Mouse (Mus musculus) lung, postnatal 14 days (tissue): ENCODE data around the gene Pon3.

Source experiments
- DNase-seq: peaks from one replicate; pipeline ENCODE4 v3.0.0; 2021

The Pon3 gene

DNA sequence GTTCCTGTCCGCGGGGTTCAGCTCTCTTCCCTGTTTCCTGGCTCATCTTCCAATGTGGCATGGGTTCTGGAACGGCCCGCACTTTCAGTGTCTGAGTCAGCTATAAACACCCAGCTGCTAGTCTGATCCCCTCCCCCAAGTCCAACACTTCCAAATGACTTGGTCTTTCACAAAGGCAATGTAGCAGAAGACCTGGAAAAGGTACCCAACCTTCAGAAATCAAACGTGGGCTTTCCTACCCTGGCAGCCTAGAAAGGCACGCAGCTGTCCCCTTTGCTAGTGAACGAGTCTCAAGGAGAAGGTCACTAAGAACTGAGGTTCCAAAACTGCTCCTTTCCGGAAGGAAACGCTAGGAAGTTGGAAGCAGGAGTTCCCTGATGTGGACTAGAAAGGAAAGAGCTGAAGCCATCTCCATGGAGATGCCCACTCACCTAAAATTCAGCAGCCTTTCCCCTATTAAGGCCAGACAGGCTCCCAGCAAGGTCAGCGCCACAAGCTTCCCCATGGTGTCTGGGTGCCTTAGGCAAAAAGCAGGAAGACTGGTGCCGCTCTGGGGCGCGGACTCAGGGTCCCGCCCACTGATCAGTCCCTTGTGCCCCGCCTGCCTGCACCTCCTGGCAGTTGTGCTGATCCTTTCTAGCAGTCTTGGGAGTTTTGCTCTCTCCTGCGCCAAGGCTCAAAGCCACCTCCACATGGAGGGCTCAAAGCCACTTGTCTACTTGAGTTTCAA is at the start of gene Pon3:
TSS of gene Pon3 (minus strand) at position 565 of the 730 bp plus-strand sequence.
- peak; percentile 77 for DNase-seq

DNA sequence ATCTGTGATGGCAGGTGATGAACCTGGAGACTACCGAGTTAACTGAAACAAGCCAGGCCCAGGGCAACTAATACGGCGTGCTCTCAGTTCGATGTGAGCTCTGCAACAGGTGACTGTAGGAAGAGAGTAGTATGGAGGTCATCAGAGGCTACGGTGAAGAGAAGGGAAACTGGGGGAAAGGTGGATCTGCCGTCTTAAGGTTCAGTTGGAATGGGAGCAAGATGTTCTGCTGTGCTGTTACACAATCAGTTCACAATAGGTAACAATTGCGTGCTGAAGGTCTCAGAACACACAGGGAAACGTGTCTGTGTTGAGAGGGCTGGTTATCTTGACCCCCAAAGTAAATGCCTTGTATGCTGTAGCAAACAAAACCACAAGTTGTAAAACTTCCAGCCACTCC is 48.9 kb upstream of the Pon3 start:
- DNase-seq, result no peak

- no peak for DNase-seq
Measured at GRCm38 (mm10) chr6:5300629-5301028, 44.5 kb upstream of the Pon3 start.

GRCm38 (mm10) chr6:5299561-5299960 is 43.5 kb upstream of the Pon3 start:
- no peak for DNase-seq

DNA sequence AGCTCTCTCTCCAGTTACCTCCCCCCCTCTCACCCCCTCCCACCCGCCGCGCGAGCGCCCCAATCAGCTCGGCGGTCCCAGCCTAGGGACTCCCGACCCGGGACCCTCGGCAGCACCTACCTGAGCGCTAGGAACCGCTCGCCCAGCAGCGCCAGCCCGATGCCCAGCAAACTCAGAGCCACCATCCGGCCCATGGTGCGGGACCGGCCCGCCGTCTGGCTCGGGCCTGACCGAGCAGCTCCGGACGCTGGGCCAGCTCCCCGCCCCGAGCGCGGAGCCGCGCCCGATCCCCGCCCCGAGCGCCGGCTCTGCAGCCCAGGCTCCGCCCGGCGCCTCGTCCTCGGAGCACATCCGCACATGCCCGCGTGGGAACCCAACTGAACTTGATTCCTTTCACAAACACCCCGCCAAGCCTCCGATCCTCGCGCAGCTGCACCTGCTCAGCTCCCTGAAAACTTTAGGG is 42.0 kb upstream of the Pon3 start, which contains the start of gene Pon2:
TSS of gene Pon2 (minus strand) at position 364 of the 463 bp plus-strand sequence.
- DNase-seq, result peak; percentile 85

DNA sequence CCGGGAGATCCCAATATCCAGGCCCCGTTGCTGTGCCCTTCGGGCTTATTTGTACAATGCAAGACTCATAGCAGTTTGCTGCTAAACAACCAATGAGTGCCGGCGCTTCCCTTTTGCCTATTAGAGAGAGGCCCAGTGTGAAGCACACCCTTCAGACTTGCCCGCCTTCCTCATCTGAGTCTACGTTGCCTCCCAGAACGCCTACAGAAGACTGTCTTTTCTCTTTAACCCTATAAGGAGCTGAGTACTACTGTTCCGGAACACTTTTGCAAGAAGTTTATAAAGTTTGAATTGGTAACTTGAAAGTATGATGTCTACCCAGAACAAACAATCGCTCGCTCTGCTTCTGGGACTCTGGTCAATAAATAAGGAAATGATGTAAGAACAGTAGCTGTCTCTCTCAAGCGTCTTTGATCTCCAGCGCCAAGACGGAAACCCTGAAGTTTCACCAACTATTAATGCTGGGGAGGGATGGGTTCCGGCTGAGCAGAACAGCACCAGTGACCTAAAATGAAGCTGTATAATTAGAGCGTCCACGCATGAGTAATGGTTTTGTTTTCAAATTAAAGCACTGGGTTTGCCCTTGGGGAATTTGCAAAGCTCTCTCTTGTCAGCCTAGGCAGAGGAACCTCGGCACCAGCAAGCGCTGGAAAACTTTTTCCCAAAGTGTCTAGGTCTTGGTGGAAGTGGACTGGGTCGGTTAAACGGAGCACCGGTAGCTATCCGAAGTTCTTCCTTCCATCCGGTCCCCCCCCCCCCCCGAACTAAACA is 41.4 kb upstream of the Pon3 start:
- DNase-seq, result peak; percentile 69

GRCm38 (mm10) chr6:5296067-5296466 is 40.0 kb upstream of the Pon3 start:
- no peak for DNase-seq

DNA sequence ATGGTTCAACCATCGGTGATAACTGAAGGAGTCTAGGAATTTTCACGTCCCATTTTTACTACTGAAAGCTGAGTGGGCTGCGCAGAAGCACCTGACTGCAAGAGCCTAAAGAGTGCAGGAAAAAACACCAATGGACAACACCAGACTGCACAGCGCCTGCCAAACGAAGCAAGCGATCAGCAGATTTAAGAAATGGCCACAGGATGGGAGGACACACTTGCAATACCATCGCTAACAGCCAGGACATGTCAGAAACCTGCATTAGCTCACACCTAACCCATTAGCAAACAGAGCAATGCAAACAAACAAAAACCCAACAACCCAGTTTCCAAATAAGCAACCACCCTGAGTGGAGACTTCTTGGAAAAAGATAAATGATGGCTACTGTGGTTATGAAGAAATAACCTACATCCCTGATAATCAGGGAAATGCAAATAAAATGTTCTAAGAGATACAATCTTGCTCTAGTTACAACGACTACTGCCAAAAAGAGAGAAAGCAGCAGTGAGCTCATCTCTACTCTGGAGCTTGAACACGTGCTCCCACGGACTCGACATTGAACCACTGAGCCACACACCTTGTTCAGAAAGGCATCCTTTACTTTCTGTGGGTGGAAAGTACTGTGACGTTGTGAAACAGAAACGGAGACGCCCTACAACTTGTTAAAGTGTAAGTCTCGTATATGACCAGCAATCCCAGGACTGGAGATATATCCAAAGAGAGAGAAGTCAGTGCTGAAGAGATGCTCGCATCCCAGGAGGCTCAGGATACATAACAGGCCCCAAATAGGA is 38.8 kb upstream of the Pon3 start:
- DNase-seq, result no peak

DNA sequence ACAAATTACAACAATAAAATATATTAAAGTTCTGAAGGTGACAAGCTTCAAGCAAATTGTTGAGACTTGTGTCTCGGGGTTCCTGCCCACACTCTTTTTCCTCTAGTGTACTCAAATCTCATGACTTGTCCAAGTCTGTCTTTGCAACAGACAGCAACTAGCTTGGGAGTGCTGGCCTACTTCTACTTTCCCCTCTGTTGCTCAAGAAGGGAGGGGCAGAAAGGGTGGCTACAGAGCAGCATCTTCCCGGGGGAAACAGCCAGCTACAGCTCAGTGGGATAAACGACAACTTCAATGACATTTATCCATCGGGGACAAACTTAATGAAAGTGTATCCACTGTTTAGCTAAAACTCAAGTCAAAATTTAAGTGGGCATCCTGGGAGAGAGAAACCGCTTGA is 36.8 kb upstream of the Pon3 start:
- no peak for DNase-seq

DNA sequence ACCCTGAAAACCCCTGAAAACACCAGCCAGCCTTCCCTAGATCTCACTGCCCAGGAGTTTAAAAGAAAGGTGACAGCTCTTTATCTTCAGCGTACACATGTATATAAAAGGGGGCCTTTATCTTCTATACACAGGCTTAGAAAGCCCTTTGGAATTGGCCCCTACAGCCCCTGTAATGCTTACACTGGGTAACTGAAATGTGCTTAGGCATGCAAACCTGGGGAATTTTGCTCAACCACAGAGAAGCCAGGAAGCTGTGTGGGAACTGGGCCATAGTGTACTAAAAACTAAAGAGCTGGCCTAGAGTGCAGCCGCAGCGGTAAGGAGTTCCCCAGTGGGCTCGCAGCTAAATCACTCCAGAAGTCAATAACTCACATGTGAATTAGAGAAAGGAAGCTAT is 35.4 kb upstream of the Pon3 start:
- no peak for DNase-seq

GRCm38 (mm10) chr6:5287919-5288318 is 31.8 kb upstream of the Pon3 start:
- no peak for DNase-seq

- no peak for DNase-seq
Measured at GRCm38 (mm10) chr6:5287392-5287791, 31.3 kb upstream of the Pon3 start.

DNA sequence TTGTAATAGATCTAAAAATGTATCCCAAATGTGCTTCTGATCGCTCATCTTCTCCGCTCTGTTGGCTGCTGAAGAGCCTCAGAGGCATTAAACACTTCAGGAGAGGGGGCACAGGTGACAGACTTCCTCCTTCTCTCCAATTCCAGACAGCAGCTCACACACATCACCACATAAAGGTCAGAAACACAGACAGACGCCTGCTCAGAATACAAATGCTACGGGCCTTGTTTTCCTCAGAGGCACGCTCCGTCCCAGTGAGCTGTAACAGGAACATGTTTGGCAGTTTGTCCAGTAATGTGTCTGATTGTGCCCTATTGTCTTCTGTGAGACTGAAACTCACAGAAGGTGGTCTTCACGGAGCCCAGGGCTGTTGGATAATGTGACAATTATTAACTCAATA is 26.3 kb upstream of the Pon3 start:
- DNase-seq, result no peak

- no peak for DNase-seq
Measured at GRCm38 (mm10) chr6:5280576-5281305, 24.7 kb upstream of the Pon3 start.

GRCm38 (mm10) chr6:5277972-5278371 is 21.9 kb upstream of the Pon3 start:
- DNase-seq, result no peak

DNA sequence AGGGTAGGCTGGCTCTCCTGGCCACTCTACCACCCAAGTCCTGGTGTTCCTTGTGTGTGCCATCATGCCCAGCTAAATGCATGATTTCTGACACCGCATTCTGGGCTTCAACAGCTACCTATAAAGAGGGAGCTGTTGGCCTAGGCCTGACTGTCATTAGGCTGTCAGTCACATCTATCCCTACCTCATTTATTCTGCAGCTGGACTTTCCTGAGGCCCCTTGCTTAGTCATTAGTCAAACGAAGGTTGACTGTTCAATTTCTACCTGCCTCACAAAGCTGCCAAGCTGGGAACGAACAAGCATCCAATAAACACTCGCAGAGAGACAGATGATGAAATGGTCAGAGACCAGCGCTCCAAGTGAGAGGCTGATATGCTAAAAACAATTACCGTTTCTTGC is 13.6 kb upstream of the Pon3 start:
- DNase-seq, result no peak

DNA sequence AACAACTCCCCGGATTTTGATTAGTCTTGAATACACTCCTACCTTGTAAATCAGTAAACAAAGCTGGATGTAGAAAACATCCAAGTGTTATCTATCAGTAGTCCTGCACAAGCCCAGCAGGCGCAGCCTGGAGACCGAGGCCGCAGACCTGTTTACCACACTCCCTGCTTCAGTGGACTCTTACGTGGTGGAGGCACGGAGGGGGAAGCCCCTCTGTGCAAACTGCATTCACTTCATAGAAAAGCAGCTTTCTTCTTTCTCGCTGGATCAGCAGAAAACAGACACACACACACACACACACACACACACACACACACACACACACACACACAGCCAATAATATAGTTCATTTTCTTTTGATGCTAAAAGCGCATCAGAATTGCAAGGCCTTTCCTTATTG is 8.7 kb upstream of the Pon3 start:
- no peak for DNase-seq

GRCm38 (mm10) chr6:5263250-5263999 is 7.3 kb upstream of the Pon3 start:
- DNase-seq, result no peak

GRCm38 (mm10) chr6:5262322-5263249 is 6.5 kb upstream of the Pon3 start:
- no peak for DNase-seq

DNA sequence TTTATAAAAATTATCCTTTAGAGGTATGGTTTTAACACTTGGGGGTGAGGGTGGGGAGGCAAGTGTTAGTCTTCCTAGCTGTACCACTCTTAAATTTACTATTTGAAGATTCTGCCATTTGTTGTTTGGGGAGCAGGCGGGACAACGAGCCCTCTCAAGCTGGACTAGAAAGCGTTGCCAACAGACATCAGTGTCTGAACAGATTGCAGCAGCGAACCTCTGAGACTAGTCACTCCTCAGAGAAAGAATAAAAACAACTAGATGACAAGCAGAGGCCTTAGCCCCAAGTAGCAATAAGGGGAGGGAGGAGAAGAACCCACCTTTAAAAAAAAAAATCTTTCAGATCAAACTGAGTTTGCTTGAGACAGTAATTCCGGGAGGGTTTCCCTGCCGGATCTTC is 795 bp downstream of the Pon3 start:
- no peak for DNase-seq

DNA sequence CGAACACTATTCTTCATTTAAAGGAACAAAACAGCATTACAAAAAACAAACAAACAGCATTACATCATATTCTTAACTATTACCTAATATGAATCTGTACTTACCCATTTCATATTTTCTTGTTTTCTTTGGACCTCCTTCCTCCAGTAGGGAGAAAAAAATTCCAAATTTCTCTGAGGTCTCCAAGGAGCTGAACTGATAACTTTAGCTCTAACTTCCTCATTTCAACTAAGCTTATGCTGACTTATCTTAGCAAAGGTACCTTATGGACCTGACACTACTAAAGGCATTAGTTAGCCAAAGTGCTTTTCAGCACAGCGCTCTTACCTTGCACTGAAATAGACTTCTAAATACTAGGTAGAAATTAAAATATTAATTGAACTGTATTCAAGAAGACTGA is 1.2 kb downstream of the Pon3 start:
- no peak for DNase-seq
